Mouse (Mus musculus): ENCODE data around the gene 2310009B15Rik.

- no peak for TF ChIP-seq NRF1 (IDR thresholded peaks at IDR 0.05; ENCODE audit: insufficient read depth, low read depth, low read length, poor library complexity, severe bottlenecking)
- no peak for TF ChIP-seq HCFC1 (IDR thresholded peaks at IDR 0.05; ENCODE audit: low read depth, low read length)
- TF ChIP-seq NELFE (IDR thresholded peaks at IDR 0.05; ENCODE audit: low read depth, low read length) = no peak
- TF ChIP-seq USF2 (IDR thresholded peaks at IDR 0.05; ENCODE audit: borderline replicate concordance in 1 of 2, insufficient read depth in 1 of 2, low read depth in 1 of 2, low read length in 2 of 2) = no peak
- TF ChIP-seq TAL1 (IDR thresholded peaks at IDR 0.05; ENCODE audit: low read length) = no peak
- no peak for TF ChIP-seq CTCF (IDR thresholded peaks at IDR 0.05 in 2 of 3, conservative IDR thresholded peaks at IDR 0.05 in 1 of 3; ENCODE audit: control insufficient read depth in 1 of 3, insufficient read depth in 1 of 3, low read depth in 2 of 3, low read length in 3 of 3, poor library complexity in 1 of 3, severe bottlenecking in 1 of 3)
- no peak for TF ChIP-seq EP300 (IDR thresholded peaks at IDR 0.05; ENCODE audit: low read depth in 1 of 2, low read length in 2 of 2)
- TF ChIP-seq TCF12 (IDR thresholded peaks at IDR 0.05; ENCODE audit: low read depth, low read length) = no peak
- no peak for TF ChIP-seq RAD21 (IDR thresholded peaks at IDR 0.05; ENCODE audit: low read depth, low read length)
- TF ChIP-seq KAT2A (conservative IDR thresholded peaks at IDR 0.05; ENCODE audit: low read depth, low read length) = no peak
- TF ChIP-seq POLR2A (IDR thresholded peaks at IDR 0.05; ENCODE audit: control insufficient read depth in 1 of 2, insufficient read depth in 1 of 2, low read depth in 1 of 2, low read length in 2 of 2, poor library complexity in 1 of 2) = no peak
- no peak for TF ChIP-seq ZKSCAN1 (IDR thresholded peaks at IDR 0.05; ENCODE audit: low read depth, low read length)
- no peak for TF ChIP-seq MYC (IDR thresholded peaks at IDR 0.05; ENCODE audit: low read depth, low read length)
Observed at GRCm38 (mm10) chr1:138906256-138906655, 49.6 kb upstream of the 2310009B15Rik start.
